Mouse (Mus musculus) liver, embryonic 16.5 days (tissue): ENCODE measurements around the gene Cic. TPM values are rescaled to one million over a fixed set of nuclear protein-coding genes. Genes with fewer than 3 reads are reported as not detected.
A peak's percentile ranks its signal among the peaks of the same experiment; 100 is the strongest.

ENCODE experiments used
- ATAC-seq: fragments of 200-750 bp; cut with Nextera tagmentation; 2 replicates; pipeline ENCODE4 v1.8.0; 2017; ENCODE audit warnings: low read depth, mild to moderate bottlenecking, moderate number of reproducible peaks, moderate library complexity
- H3K27ac ChIP-seq: fragments of 300-500 bp; sonication (generic); 2 replicates; pipeline ENCODE4 v1.5.1; 2014; ENCODE audit warnings: mild to moderate bottlenecking, low read length
- H3K27me3 ChIP-seq: fragments of 300-500 bp; sonication (generic); 2 replicates; pipeline ENCODE4 v1.6.1; 2014; ENCODE audit warnings: low read depth, low read length, mixed read lengths; ENCODE audit not compliant: control insufficient read depth, insufficient read depth
- H3K36me3 ChIP-seq: fragments of 300-500 bp; sonication (generic); 2 replicates; pipeline ENCODE4 v1.6.1; 2014; ENCODE audit warnings: mild to moderate bottlenecking; ENCODE audit not compliant: control insufficient read depth, insufficient read depth
- H3K4me1 ChIP-seq: fragments of 300-500 bp; sonication (generic); 2 replicates; pipeline ENCODE4 v1.6.1; 2014; ENCODE audit warnings: low read depth, low read length, mixed read lengths; ENCODE audit not compliant: control insufficient read depth
- H3K4me2 ChIP-seq: fragments of 300-500 bp; sonication (generic); 2 replicates; pipeline ENCODE4 v1.6.1; 2014; ENCODE audit warnings: low read depth, low read length, mixed read lengths
- H3K4me3 ChIP-seq: fragments of 300-500 bp; sonication (generic); 2 replicates; pipeline ENCODE4 v1.5.1; 2014; ENCODE audit warnings: low read depth, mild to moderate bottlenecking, low read length
- H3K9ac ChIP-seq: fragments of 300-500 bp; sonication (generic); 2 replicates; pipeline ENCODE4 v1.6.1; 2014; ENCODE audit warnings: low read depth, low read length
- H3K9me3 ChIP-seq: fragments of 300-500 bp; sonication (generic); replicated peaks from 2 replicates; pipeline ENCODE4 v1.6.1; 2016; ENCODE audit warnings: low read length; ENCODE audit not compliant: control insufficient read depth
- WGBS: fragments of 180-500 bp; shearing (Covaris S2); extraction: QIAGEN DNeasy Blood & Tissue Kit; methylation state at CpG from one replicate; pipeline ENCODE4 v1.1.7; 2014; ENCODE audit not compliant: insufficient replicate concordance; 5-methylcytosine and 5-hydroxymethylcytosine counted together
- polyA plus RNA-seq: library from polyadenylated mRNA; unstranded; fragments of >200 nt; fragmentation: Nextera tagmentation; extraction: Ambion mirVana; gene quantifications from 2 replicates; pipeline ENCODE4 v1.2.1, GENCODE M21; 2015

The Cic gene
- polyA plus RNA-seq, 1 experiment from 2014 or later = 9.5 TPM

GRCm38 (mm10) chr7:25294495-25294894, 27.0 kb downstream of the Cic start:
- H3K4me3 ChIP-seq = no peak overlapping the region
- no peak overlapping the region for H3K4me2 ChIP-seq
- no peak for ATAC-seq
- H3K4me1 ChIP-seq = peaks cover 19% of the 10 kb centered on the region
- H3K27me3 ChIP-seq = no peaks in the 10 kb centered on the region
- no peak overlapping the region for H3K27ac ChIP-seq
- 78% methylated on average over 4 of the region's 4 CpGs for WGBS
- H3K9me3 ChIP-seq = no peaks in the 10 kb centered on the region
- no peak overlapping the region for H3K9ac ChIP-seq
- peaks cover 42% of the 10 kb centered on the region for H3K36me3 ChIP-seq

GRCm38 (mm10) chr7:25294960-25295722, 27.6 kb downstream of the Cic start:
- no peaks in the 10 kb centered on the region for H3K27me3 ChIP-seq
- peaks cover 36% of the 10 kb centered on the region for H3K36me3 ChIP-seq
- no peak overlapping the region for H3K4me3 ChIP-seq
- H3K4me1 ChIP-seq = peaks cover 19% of the 10 kb centered on the region
- no peak for ATAC-seq
- no peaks in the 10 kb centered on the region for H3K9me3 ChIP-seq
- no peak overlapping the region for H3K4me2 ChIP-seq
- no peak overlapping the region for H3K9ac ChIP-seq
- no peak overlapping the region for H3K27ac ChIP-seq
- WGBS = 78% methylated on average over 12 of the region's 12 CpGs

- H3K4me3 ChIP-seq = peak overlapping the region; percentile 73
- peak overlapping the region; percentile 77 for H3K9ac ChIP-seq
- peaks cover 19% of the 10 kb centered on the region for H3K36me3 ChIP-seq
- peaks cover 19% of the 10 kb centered on the region for H3K4me1 ChIP-seq
- H3K9me3 ChIP-seq = no peaks in the 10 kb centered on the region
- peak overlapping the region; percentile 88 for H3K4me2 ChIP-seq
- no peaks in the 10 kb centered on the region for H3K27me3 ChIP-seq
- WGBS = 1% methylated on average over 21 of the region's 21 CpGs
- H3K27ac ChIP-seq = no peak overlapping the region; the same call in 1 of the 2 replicates
- ATAC-seq = peak; percentile 7; the same call in 1 of the 2 replicates
Measured at GRCm38 (mm10) chr7:25296945-25297453, 29.5 kb downstream of the Cic start.

- Histone ChIP-seq H3K4me1 (peaks cover 19% of the 10 kb centered on the region), H3K9ac (peak within 1 kb of the TSS; percentile 77), H3K27ac (peak within 1 kb of the TSS; percentile 75), H3K36me3 (peaks cover 12% of the 10 kb centered on the region), H3K27me3 (no peaks in the 10 kb centered on the region), H3K9me3 (no peaks in the 10 kb centered on the region), H3K4me3 (peak within 1 kb of the TSS; percentile 73), H3K4me2 (peak within 1 kb of the TSS; percentile 88)
- ATAC-seq = peak; percentile 88
- under 1% methylated on average over 51 of the region's 52 CpGs for WGBS
Measured at GRCm38 (mm10) chr7:25297454-25298325, 30.2 kb downstream of the Cic start, which contains the start of gene Pafah1b3. TSS of gene Pafah1b3 (minus strand) at chr7:25297986.

- WGBS = 56% methylated on average over 19 of the region's 19 CpGs
- H3K27me3 ChIP-seq = peaks cover 17% of the 10 kb centered on the region
- H3K9me3 ChIP-seq = no peaks in the 10 kb centered on the region
- H3K4me1 ChIP-seq = peaks cover 24% of the 10 kb centered on the region
- no peak within 1 kb of the TSS for H3K4me3 ChIP-seq
- H3K27ac ChIP-seq = no peak within 1 kb of the TSS
- no peak within 1 kb of the TSS for H3K9ac ChIP-seq
- 0 out of 2 replicates have a peak, but pooled peaks have one; percentile 9 for ATAC-seq
- H3K36me3 ChIP-seq = no peaks in the 10 kb centered on the region
- H3K4me2 ChIP-seq = no peak within 1 kb of the TSS
Measured at GRCm38 (mm10) chr7:25301063-25301462, 33.6 kb downstream of the Cic start, which contains the start of gene Prr19. TSS of gene Prr19 (plus strand) at chr7:25301411.

- no peak for ATAC-seq
- H3K9ac ChIP-seq = no peak overlapping the region
- no peaks in the 10 kb centered on the region for H3K9me3 ChIP-seq
- H3K4me3 ChIP-seq = no peak overlapping the region
- H3K4me1 ChIP-seq = peaks cover 7% of the 10 kb centered on the region; the same call in 1 of the 2 replicates
- H3K27ac ChIP-seq = no peak overlapping the region
- no peaks in the 10 kb centered on the region for H3K36me3 ChIP-seq
- no peak overlapping the region for H3K4me2 ChIP-seq
- H3K27me3 ChIP-seq = peaks cover 36% of the 10 kb centered on the region
- 49% methylated on average over 9 of the region's 9 CpGs for WGBS
Measured at GRCm38 (mm10) chr7:25303003-25303684, 35.6 kb downstream of the Cic start.

- Histone ChIP-seq H3K4me3 (no peak overlapping the region), H3K9ac (no peak overlapping the region), H3K9me3 (no peaks in the 10 kb centered on the region), H3K27me3 (peaks cover 40% of the 10 kb centered on the region), H3K4me2 (no peak overlapping the region), H3K36me3 (no peaks in the 10 kb centered on the region), H3K4me1 (peaks cover 7% of the 10 kb centered on the region; the same call in 1 of the 2 replicates), H3K27ac (no peak overlapping the region)
- 59% methylated on average over 3 of the region's 3 CpGs for WGBS
- ATAC-seq = no peak
Measured at GRCm38 (mm10) chr7:25303685-25304006, 36.1 kb downstream of the Cic start.

- Histone ChIP-seq H3K4me1 (peaks cover 7% of the 10 kb centered on the region; the same call in 1 of the 2 replicates), H3K36me3 (no peaks in the 10 kb centered on the region), H3K9ac (no peak overlapping the region), H3K4me2 (peak overlapping the region; percentile 58), H3K9me3 (no peaks in the 10 kb centered on the region), H3K4me3 (no peak overlapping the region), H3K27ac (no peak overlapping the region), H3K27me3 (peaks cover 50% of the 10 kb centered on the region)
- WGBS = 0% methylated on average over 2 of the region's 2 CpGs
- no peak for ATAC-seq
Measured at GRCm38 (mm10) chr7:25305481-25305880, 38.0 kb downstream of the Cic start.
